5 mouse cellular contexts compared by ENCODE assay signal in genomic region chr10:110854663-110855163, GRCm38 (mm10).
DNase-seq lines count a peak whose midpoint lies in the region; TF ChIP-seq lines count a peak whose summit lies in the region.
"Not testable (repeated sequence)": the region's sequence is repeated elsewhere in the genome, so short reads cannot be mapped to it uniquely, and the experiment has no call there.

No protein-coding gene starts in this region.

- not testable (repeated sequence) for TF ChIP-seq POLR2A in kidney, adult 2 months (IDR thresholded peaks at IDR 0.05; ENCODE audit: low read depth, low read length)

- H3K4me3 ChIP-seq in E14TG2a.4 (replicated peaks; ENCODE audit: low read length): peak overlapping the region; percentile 32; the same call in 1 of the 2 replicates
- H3K4me3 ChIP-seq in kidney, adult 2 months (ENCODE audit: insufficient read depth, low read depth, low read length); limb, embryonic 10.5 days: not testable (repeated sequence)

- H3K9me3 ChIP-seq in E14TG2a.4 (ENCODE audit: low read length); limb, embryonic 10.5 days (replicated peaks): not testable (repeated sequence)

- DNase-seq in ES-CJ7 (ENCODE audit: low read depth, low spot score): peak; percentile 94
- peak; percentile 96 for DNase-seq in R1 (ENCODE audit: low read depth, low spot score)
- DNase-seq in kidney, adult 2 months: peak; percentile 29
- peak; percentile 10 for DNase-seq in limb, embryonic 10.5 days (ENCODE audit: low spot score)

- peak overlapping the region; percentile 46; the same call in 1 of the 2 replicates for H3K27ac ChIP-seq in kidney, adult 2 months (ENCODE audit: insufficient read depth, low read depth, low read length)
- not testable (repeated sequence) for H3K27ac ChIP-seq in limb, embryonic 10.5 days

- WGBS in kidney, adult 2 months: 47% methylated on average over 3 of the region's 3 CpGs
- WGBS in limb, embryonic 10.5 days: 84% methylated on average over 3 of the region's 3 CpGs

- not testable (repeated sequence) for TF ChIP-seq CTCF in E14TG2a.4 (conservative IDR thresholded peaks at IDR 0.05; ENCODE audit: low read length); kidney, adult 2 months (conservative IDR thresholded peaks at IDR 0.05; ENCODE audit: insufficient read depth, insufficient read length, low read depth, low read length)

- peaks cover 48% of the 10 kb centered on the region for H3K4me1 ChIP-seq in E14TG2a.4 (replicated peaks; ENCODE audit: low read depth, low read length)
- peaks cover 11% of the 10 kb centered on the region for H3K4me1 ChIP-seq in kidney, adult 2 months (ENCODE audit: control insufficient read depth, insufficient read depth, low read length)
- H3K4me1 ChIP-seq in limb, embryonic 10.5 days: not testable (repeated sequence)

- H3K36me3 ChIP-seq in E14TG2a.4 (ENCODE audit: insufficient read depth, low read length); kidney, adult 2 months (ENCODE audit: control insufficient read depth, insufficient read depth, low read length); limb, embryonic 10.5 days: not testable (repeated sequence)

- H3K27me3 ChIP-seq in E14TG2a.4 (ENCODE audit: insufficient read depth, low read length); kidney, adult 2 months (replicated peaks; ENCODE audit: control insufficient read depth, insufficient read depth, low read length); limb, embryonic 10.5 days (ENCODE audit: low read depth, poor library complexity, severe bottlenecking): not testable (repeated sequence)

Comparison
In these comparisons a context has a peak if more than half of its experiments do, and no peak if none do; other contexts are left out.
1. DNase-seq: peak in every context shown above with its lines; median percentile 96 in R1; 94 in ES-CJ7; 29 in kidney, adult 2 months; 10 in limb, embryonic 10.5 days.